Mouse (Mus musculus): Measurements from ENCODE around the gene Kifap3. TPM values are rescaled to one million over a fixed set of nuclear protein-coding genes. Genes with fewer than 3 reads are reported as not detected.

Gene Kifap3
- polyA plus RNA-seq, 1 experiment from 2014 or later: 48.2 TPM

DNA sequence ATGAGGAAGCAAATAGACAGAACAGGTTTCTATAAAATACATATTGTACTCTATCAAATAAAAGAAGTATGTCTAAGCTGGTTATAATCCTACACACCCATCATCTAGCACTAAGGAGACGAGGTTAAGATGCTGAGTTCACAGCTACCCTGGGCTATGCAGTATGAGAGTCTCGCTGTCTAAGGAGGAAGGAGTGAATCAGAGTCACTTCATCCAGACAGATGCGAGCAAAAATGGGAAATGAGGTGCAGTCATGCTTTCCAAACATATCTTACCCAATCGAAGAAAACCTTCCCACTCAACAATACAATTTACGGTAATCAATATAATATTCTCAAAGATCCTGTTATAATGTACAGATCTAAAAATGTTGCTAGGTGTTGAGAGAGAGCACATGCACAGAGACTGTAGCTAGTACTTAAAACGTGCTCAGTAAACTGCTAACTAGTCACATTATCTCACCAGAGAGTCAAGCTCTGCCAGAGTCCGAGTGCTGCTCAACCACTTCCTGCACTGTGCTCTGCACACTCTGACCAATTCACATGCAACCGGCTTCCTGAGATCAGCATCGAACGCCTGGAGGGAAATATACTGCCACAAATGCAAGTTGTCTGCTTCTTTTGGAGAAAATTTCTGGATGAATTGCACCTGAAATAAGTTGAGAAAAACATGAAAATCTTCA, 184.8 kb downstream of the Kifap3 start:
- H3K36me3 ChIP-seq (ENCODE audit: control insufficient read depth, insufficient read depth, low read length): peaks cover 36% of the 10 kb centered on the region
- WGBS: 89% methylated on average over 10 of the region's 10 CpGs
- no peak for ATAC-seq (ENCODE audit: low read depth)

More for the DNA sequence above, 184.8 kb downstream of the Kifap3 start:
- no peak overlapping the region for H3K4me2 ChIP-seq (ENCODE audit: low read depth, low read length)
- H3K27me3 ChIP-seq (replicated peaks; ENCODE audit: control insufficient read depth, insufficient read depth, low read length): no peaks in the 10 kb centered on the region
- no peak overlapping the region for H3K27ac ChIP-seq (replicated peaks; ENCODE audit: low read depth, low read length)
- DNase-seq (ENCODE audit: low spot score): no peak
- no peak overlapping the region for H3K4me3 ChIP-seq (ENCODE audit: low read depth, low read length)
- H3K9me3 ChIP-seq (ENCODE audit: control insufficient read depth, low read length): no peaks in the 10 kb centered on the region
- no peak overlapping the region for H3K9ac ChIP-seq (ENCODE audit: low read depth, low read length)
- H3K4me1 ChIP-seq (ENCODE audit: control insufficient read depth, insufficient read depth, low read length): no peaks in the 10 kb centered on the region

Other genes with a start within 250 kb of the Kifap3 start
- gene Mettl11b, start 54.4 kb upstream of the Kifap3 start, polyA plus RNA-seq (2014; fragmentation: Nextera tagmentation; extraction: Ambion mirVana): 0.67 and 1.5 TPM in 2 replicates
- gene Scyl3, start 149.5 kb downstream of the Kifap3 start, polyA plus RNA-seq (2014; fragmentation: Nextera tagmentation; extraction: Ambion mirVana): 15.6 and 15.9 TPM in 2 replicates
- 16.8 and 18.8 TPM in 2 replicates for gene BC055324, start 215.2 kb downstream of the Kifap3 start, polyA plus RNA-seq (2014; fragmentation: Nextera tagmentation; extraction: Ambion mirVana)
- gene Mettl18, start 215.3 kb downstream of the Kifap3 start, polyA plus RNA-seq (2014; fragmentation: Nextera tagmentation; extraction: Ambion mirVana): 7.7 and 8.1 TPM in 2 replicates

Measured in embryonic facial prominence, embryonic 14.5 days (tissue).